Mouse (Mus musculus): ENCODE measurements around the gene Pqlc2. TPM values are rescaled to one million over a fixed set of nuclear protein-coding genes. Genes with fewer than 3 reads are reported as not detected.

Gene Pqlc2
- polyA plus RNA-seq, 1 experiment from 2014 or later = 12.7 TPM

DNA sequence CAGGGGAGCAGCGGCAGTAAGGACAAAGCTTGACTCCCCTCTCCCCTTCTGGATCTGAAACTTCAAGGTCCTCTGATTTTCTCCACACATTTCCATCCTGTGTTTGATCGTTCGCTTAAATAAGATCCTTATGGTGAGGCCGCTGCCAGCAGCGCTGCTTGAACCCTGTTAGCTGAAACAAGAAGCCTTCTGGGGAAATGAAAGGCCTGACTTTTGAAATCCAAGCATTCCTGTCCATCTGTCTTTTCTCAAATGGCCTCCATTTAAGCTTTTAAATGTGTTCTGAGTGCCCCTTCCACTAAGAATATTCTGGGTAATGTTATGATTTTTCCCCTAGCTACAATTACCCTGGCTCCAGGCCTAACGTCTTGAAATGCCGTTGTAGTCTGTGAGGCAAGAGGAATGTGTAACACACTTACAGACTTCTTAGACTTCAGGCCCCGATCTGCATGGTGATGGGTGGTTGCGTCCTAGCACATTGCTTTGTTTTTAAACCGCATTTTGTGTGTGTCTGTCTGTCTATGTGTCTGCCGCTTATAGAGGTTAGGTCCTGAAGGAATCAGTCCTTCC is 51.1 kb downstream of the Pqlc2 start:
- Histone ChIP-seq H3K27me3 (ENCODE audit: control insufficient read depth, insufficient read depth, low read length) (no peaks in the 10 kb centered on the region), H3K36me3 (ENCODE audit: control insufficient read depth, insufficient read depth, low read length) (peaks cover 40% of the 10 kb centered on the region), H3K9ac (replicated peaks; ENCODE audit: low read depth, low read length) (no peak overlapping the region), H3K4me3 (ENCODE audit: low read depth, low read length) (no peak overlapping the region), H3K4me2 (ENCODE audit: low read depth, low read length) (no peak overlapping the region), H3K27ac (ENCODE audit: low read depth, low read length) (no peak overlapping the region), H3K9me3 (ENCODE audit: control insufficient read depth, low read length) (no peaks in the 10 kb centered on the region), H3K4me1 (ENCODE audit: control insufficient read depth, insufficient read depth, low read length) (no peaks in the 10 kb centered on the region)
- WGBS = 85% methylated on average over 11 of the region's 11 CpGs
- no peak for ATAC-seq (ENCODE audit: low read depth)

DNA sequence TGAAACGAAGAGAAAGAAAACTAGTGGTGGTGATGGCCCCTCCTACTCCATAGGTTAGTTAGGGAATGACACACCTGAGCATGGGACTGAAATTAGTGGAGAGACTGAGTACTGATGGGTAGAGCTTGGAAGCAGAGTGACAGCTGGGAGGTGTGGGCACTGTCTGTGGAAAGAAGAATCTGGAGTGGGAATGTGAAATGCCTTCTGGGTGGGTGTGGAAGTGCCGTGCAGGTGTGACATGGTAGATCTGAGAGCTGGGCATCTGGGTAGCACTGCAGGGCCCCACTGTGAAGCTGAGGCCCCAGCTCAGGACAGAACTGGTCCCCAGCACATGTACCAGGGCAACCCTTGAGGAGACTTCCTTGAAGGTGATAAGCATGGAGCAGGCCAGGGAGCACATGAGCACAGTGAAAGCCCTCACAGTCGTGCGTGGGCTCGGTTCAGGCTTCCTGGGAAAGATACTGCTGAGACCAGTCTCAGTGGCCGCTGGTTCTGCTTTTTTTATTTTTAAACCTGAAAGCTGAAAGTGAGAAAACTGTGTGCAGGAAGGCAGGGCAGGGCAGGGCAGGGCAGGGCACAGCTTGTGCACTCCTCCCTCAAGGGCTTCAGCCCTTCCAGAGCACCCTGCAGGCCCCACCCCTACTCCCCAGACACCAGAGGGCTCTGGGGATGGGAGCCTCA is 51.7 kb downstream of the Pqlc2 start:
- peaks cover 34% of the 10 kb centered on the region for H3K36me3 ChIP-seq (ENCODE audit: control insufficient read depth, insufficient read depth, low read length)
- H3K27me3 ChIP-seq (ENCODE audit: control insufficient read depth, insufficient read depth, low read length) = no peaks in the 10 kb centered on the region
- H3K4me2 ChIP-seq (ENCODE audit: low read depth, low read length) = no peak overlapping the region
- ATAC-seq (ENCODE audit: low read depth) = no peak
- 91% methylated on average over 6 of the region's 6 CpGs for WGBS
- H3K4me3 ChIP-seq (ENCODE audit: low read depth, low read length) = no peak overlapping the region
- H3K9me3 ChIP-seq (ENCODE audit: control insufficient read depth, low read length) = no peaks in the 10 kb centered on the region
- no peak overlapping the region for H3K9ac ChIP-seq (replicated peaks; ENCODE audit: low read depth, low read length)
- H3K4me1 ChIP-seq (ENCODE audit: control insufficient read depth, insufficient read depth, low read length) = no peaks in the 10 kb centered on the region
- H3K27ac ChIP-seq (ENCODE audit: low read depth, low read length) = no peak overlapping the region

DNA sequence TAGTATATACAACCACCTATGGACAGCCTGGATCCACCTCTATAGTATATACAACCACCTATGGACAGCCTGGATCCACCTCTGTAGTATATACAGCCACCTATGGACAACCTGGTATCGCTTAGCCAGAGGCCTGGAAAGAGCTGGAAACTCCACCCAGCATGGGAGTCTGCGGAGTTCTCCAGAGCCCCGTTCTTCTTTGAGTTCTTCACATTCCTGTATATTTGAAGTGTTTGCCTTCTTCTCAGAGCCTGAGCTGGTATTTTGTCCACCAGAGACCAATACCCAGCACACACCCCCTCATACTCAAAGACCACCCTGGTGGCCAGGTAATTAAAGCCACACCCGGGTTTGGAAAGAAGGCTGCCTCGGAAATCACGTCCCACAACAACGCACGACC is 53.8 kb downstream of the Pqlc2 start:
- Histone ChIP-seq H3K27me3 (ENCODE audit: control insufficient read depth, insufficient read depth, low read length) (no peaks in the 10 kb centered on the region), H3K27ac (ENCODE audit: low read depth, low read length) (no peak overlapping the region), H3K4me3 (ENCODE audit: low read depth, low read length) (no peak overlapping the region), H3K4me2 (ENCODE audit: low read depth, low read length) (no peak overlapping the region), H3K36me3 (ENCODE audit: control insufficient read depth, insufficient read depth, low read length) (peaks cover 14% of the 10 kb centered on the region), H3K9ac (replicated peaks; ENCODE audit: low read depth, low read length) (no peak overlapping the region), H3K9me3 (ENCODE audit: control insufficient read depth, low read length) (no peaks in the 10 kb centered on the region), H3K4me1 (ENCODE audit: control insufficient read depth, insufficient read depth, low read length) (no peaks in the 10 kb centered on the region)
- ATAC-seq (ENCODE audit: low read depth) = no peak
- WGBS = 90% methylated on average over 8 of the region's 8 CpGs

DNA sequence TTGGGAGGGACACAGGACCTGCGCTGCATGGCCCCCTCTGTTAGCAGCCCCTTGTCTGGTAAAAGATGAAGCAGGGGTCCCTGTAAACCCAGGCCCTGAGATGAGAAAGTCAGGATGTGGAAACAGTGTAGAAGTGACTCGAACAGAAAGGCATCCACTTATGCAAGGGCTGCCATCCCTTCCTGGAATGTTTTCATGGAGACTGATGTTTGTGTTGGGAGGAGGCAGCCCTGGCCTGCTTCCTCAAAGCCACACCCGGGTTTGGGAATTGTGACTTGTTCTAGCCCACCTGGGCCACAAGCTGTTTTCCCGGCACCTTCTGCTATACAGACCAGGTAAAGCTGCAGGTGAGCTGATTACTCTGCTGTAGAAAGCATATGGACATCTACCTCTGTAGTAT is 54.4 kb downstream of the Pqlc2 start:
- no peak overlapping the region for H3K4me3 ChIP-seq (ENCODE audit: low read depth, low read length)
- no peaks in the 10 kb centered on the region for H3K27me3 ChIP-seq (ENCODE audit: control insufficient read depth, insufficient read depth, low read length)
- H3K27ac ChIP-seq (ENCODE audit: low read depth, low read length) = no peak overlapping the region
- 89% methylated on average over 4 of the region's 4 CpGs for WGBS
- ATAC-seq (ENCODE audit: low read depth) = no peak
- no peaks in the 10 kb centered on the region for H3K9me3 ChIP-seq (ENCODE audit: control insufficient read depth, low read length)
- no peaks in the 10 kb centered on the region for H3K4me1 ChIP-seq (ENCODE audit: control insufficient read depth, insufficient read depth, low read length)
- no peak overlapping the region for H3K4me2 ChIP-seq (ENCODE audit: low read depth, low read length)
- H3K9ac ChIP-seq (replicated peaks; ENCODE audit: low read depth, low read length) = no peak overlapping the region
- H3K36me3 ChIP-seq (ENCODE audit: control insufficient read depth, insufficient read depth, low read length) = peaks cover 14% of the 10 kb centered on the region

DNA sequence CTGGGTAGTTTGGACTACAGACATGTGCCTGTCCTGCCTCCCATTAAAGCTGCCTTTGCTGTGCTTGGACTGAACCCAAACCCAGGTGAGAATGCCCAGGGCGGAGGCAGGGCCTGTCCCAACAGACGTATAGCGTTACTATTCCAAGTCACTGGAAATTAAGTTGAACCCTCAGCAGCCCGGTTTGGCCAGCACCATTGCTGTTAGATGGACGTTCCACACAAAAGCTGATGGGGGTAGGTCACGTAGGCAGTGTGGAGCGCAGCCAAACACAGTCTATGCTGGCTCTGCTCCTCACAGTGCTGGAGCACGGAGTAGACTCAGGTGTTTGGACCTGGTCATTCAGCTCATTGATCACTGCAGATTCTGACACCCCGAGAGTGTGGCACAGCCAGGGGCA is 57.3 kb downstream of the Pqlc2 start:
- H3K27me3 ChIP-seq (ENCODE audit: control insufficient read depth, insufficient read depth, low read length) = no peaks in the 10 kb centered on the region
- H3K4me2 ChIP-seq (ENCODE audit: low read depth, low read length) = no peak overlapping the region
- no peak overlapping the region for H3K4me3 ChIP-seq (ENCODE audit: low read depth, low read length)
- no peak for ATAC-seq (ENCODE audit: low read depth)
- no peaks in the 10 kb centered on the region for H3K4me1 ChIP-seq (ENCODE audit: control insufficient read depth, insufficient read depth, low read length)
- H3K36me3 ChIP-seq (ENCODE audit: control insufficient read depth, insufficient read depth, low read length) = peaks cover 10% of the 10 kb centered on the region
- 86% methylated on average over 9 of the region's 9 CpGs for WGBS
- H3K27ac ChIP-seq (ENCODE audit: low read depth, low read length) = no peak overlapping the region
- no peak overlapping the region for H3K9ac ChIP-seq (replicated peaks; ENCODE audit: low read depth, low read length)
- no peaks in the 10 kb centered on the region for H3K9me3 ChIP-seq (ENCODE audit: control insufficient read depth, low read length)

DNA sequence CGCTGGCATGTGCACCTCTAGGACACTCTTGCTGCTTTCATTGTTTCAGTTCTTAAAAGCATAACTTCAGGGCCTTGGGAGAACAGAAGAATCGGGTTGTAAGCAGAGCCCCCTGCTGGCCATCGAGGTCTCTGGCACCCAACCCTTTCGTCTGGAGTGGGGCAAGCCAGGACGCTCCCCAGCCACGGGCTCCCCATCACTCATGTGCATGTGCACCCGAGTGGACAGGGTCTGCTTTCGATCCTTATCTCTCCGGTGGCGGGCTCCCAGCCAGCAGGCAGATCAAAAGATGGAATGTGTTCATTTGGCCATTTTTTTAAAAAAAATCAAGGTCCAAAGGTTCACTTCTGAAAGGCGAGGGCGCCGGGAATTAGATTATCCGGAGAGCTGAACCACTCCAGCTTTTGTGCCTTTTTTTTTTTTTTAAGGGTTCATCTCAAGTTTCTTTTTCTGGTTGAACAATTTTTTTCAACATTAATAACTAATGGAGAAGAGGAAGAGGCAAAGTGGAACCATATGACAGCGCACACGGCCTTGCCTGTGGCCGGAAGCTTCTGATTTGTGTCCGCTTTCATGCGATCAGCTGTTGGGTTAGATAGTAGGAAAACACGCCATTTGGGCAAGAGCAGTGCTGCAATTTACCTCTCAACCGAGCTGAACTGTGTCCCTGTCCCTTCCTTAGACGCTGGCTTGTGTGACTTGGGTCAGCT is 58.3 kb downstream of the Pqlc2 start:
- no peak overlapping the region for H3K27ac ChIP-seq (ENCODE audit: low read depth, low read length)
- peak; percentile 24; the same call in 1 of the 2 replicates for ATAC-seq (ENCODE audit: low read depth)
- WGBS = 60% methylated on average over 22 of the region's 22 CpGs

DNA sequence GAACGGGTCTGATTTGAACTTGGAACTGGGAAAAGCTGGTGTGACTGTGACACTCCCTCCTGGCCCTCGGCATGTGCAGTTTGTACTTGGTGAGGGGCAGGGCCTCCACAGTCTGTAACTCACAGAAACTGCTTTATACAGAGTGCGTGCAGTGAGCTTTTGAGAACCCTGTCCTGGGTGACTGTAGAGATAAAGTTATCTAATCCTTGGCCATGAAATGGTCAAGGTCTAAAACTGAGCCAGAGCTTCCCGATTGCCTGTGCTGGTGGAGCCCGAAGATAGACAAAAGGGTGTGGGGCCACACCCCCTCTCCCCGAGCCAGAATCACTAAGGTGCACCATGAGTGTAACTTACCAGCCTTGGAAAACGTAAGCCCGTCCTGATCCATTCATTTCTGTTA is 59.6 kb downstream of the Pqlc2 start:
- ATAC-seq (ENCODE audit: low read depth) = no peak
- H3K4me3 ChIP-seq (ENCODE audit: low read depth, low read length) = no peak overlapping the region
- H3K9ac ChIP-seq (replicated peaks; ENCODE audit: low read depth, low read length) = no peak overlapping the region
- peaks cover 12% of the 10 kb centered on the region for H3K4me1 ChIP-seq (ENCODE audit: control insufficient read depth, insufficient read depth, low read length)
- H3K36me3 ChIP-seq (ENCODE audit: control insufficient read depth, insufficient read depth, low read length) = no peaks in the 10 kb centered on the region
- no peaks in the 10 kb centered on the region for H3K27me3 ChIP-seq (ENCODE audit: control insufficient read depth, insufficient read depth, low read length)
- no peak overlapping the region for H3K27ac ChIP-seq (ENCODE audit: low read depth, low read length)
- no peak overlapping the region for H3K4me2 ChIP-seq (ENCODE audit: low read depth, low read length)
- H3K9me3 ChIP-seq (ENCODE audit: control insufficient read depth, low read length) = no peaks in the 10 kb centered on the region
- WGBS = 75% methylated on average over 8 of the region's 8 CpGs

More for the DNA sequence above, 58.3 kb downstream of the Pqlc2 start:
- no peak overlapping the region for H3K9ac ChIP-seq (replicated peaks; ENCODE audit: low read depth, low read length)
- 0 out of 2 replicates have a peak, but pooled peaks cover under 1% of the 10 kb centered on the region for H3K36me3 ChIP-seq (ENCODE audit: control insufficient read depth, insufficient read depth, low read length)
- H3K27me3 ChIP-seq (ENCODE audit: control insufficient read depth, insufficient read depth, low read length) = no peaks in the 10 kb centered on the region
- H3K4me3 ChIP-seq (ENCODE audit: low read depth, low read length) = no peak overlapping the region
- H3K9me3 ChIP-seq (ENCODE audit: control insufficient read depth, low read length) = no peaks in the 10 kb centered on the region
- H3K4me2 ChIP-seq (ENCODE audit: low read depth, low read length) = no peak overlapping the region
- H3K4me1 ChIP-seq (ENCODE audit: control insufficient read depth, insufficient read depth, low read length) = peaks cover 1% of the 10 kb centered on the region; the same call in 1 of the 2 replicates

DNA sequence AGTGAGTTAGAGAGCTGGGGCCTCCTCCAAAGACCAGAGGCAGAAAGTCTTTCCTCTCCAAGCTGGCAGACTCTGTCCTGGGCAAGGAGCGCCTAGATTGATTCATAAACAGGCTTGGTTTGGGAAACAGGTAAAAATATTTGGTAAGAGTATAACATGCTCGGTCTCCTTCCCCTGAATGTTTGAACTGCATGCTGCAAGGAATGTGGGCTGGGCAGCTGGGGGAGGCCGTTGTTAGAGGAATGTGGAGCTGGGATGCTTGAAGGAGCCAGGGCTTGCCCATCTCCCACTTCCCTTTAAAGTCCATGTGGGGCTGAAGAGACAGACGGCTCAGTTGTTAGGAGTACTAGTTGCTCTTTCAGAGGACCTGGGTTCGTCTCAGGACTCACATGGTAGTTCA is 60.5 kb downstream of the Pqlc2 start:
- H3K4me3 ChIP-seq (ENCODE audit: low read depth, low read length) = no peak overlapping the region
- 75% methylated on average over 5 of the region's 5 CpGs for WGBS
- H3K27ac ChIP-seq (ENCODE audit: low read depth, low read length) = no peak overlapping the region
- no peaks in the 10 kb centered on the region for H3K36me3 ChIP-seq (ENCODE audit: control insufficient read depth, insufficient read depth, low read length)
- H3K9me3 ChIP-seq (ENCODE audit: control insufficient read depth, low read length) = no peaks in the 10 kb centered on the region
- H3K27me3 ChIP-seq (ENCODE audit: control insufficient read depth, insufficient read depth, low read length) = no peaks in the 10 kb centered on the region
- no peak overlapping the region for H3K4me2 ChIP-seq (ENCODE audit: low read depth, low read length)
- ATAC-seq (ENCODE audit: low read depth) = no peak
- H3K4me1 ChIP-seq (ENCODE audit: control insufficient read depth, insufficient read depth, low read length) = peaks cover 12% of the 10 kb centered on the region
- H3K9ac ChIP-seq (replicated peaks; ENCODE audit: low read depth, low read length) = no peak overlapping the region

DNA sequence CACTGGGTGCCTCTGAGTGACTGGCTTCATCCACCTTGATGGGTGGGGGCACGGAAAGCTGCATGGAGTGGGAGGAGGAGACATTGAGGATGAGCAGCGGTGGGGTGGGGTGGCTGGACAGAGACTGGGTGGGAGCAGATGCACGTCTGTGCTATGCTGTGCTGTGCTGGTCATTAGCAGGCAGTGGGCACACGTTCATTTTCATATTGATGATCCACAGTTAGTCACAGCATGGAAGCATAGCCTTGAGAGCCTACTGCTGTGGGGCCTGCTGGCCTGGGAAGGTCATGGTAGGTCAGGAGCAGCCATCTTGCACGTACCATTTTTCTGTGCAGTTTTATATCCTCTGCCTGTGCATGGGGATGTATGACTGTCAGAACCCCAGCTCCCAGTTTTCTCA is 61.8 kb downstream of the Pqlc2 start:
- WGBS = 62% methylated on average over 5 of the region's 5 CpGs
- peaks cover 12% of the 10 kb centered on the region for H3K4me1 ChIP-seq (ENCODE audit: control insufficient read depth, insufficient read depth, low read length)

More for the DNA sequence above, 61.8 kb downstream of the Pqlc2 start:
- ATAC-seq (ENCODE audit: low read depth) = no peak
- Histone ChIP-seq H3K4me3 (ENCODE audit: low read depth, low read length) (no peak overlapping the region), H3K27ac (ENCODE audit: low read depth, low read length) (no peak overlapping the region), H3K9ac (replicated peaks; ENCODE audit: low read depth, low read length) (no peak overlapping the region), H3K9me3 (ENCODE audit: control insufficient read depth, low read length) (no peaks in the 10 kb centered on the region), H3K4me2 (ENCODE audit: low read depth, low read length) (no peak overlapping the region), H3K27me3 (ENCODE audit: control insufficient read depth, insufficient read depth, low read length) (no peaks in the 10 kb centered on the region), H3K36me3 (ENCODE audit: control insufficient read depth, insufficient read depth, low read length) (no peaks in the 10 kb centered on the region)
